Mouse (Mus musculus): Measurements from ENCODE around the gene Nr2f1.

DNA sequence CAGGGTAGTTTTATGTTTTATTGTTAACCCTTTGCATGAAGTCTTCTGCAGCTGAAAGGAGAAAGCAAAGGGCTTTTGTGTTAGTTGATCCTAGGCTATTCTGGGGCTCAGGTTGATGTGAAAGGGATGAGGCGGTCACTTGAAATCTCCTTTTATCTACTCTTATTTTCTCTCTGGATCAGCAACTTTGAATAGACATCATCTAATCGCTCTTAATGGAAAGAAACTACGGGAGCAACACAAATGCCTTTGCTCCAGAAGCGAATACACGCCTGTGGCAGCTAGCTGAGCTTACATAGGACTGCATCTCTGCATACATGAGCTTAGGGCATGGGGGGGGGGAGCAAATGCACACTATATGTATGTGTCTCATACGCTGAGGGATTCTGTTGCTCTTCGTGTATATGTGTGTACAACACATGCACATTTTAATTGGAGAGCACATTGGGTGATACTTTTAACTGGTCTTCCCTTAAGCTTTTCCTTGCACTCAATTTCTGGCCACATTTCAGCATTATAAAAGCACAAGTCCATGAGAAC is 7.4 kb upstream of the Nr2f1 start:
- TF ChIP-seq MYOG (IDR thresholded peaks at IDR 0.05; ENCODE audit: control insufficient read depth, extremely low read depth, insufficient read length) (no peak), MAX (IDR thresholded peaks at IDR 0.05) (no peak), USF1 (IDR thresholded peaks at IDR 0.05; ENCODE audit: low read depth) (no peak), CEBPB (IDR thresholded peaks at IDR 0.05; ENCODE audit: low read depth) (no peak), FOSL1 (IDR thresholded peaks at IDR 0.05; ENCODE audit: insufficient read depth, low read length, poor library complexity, severe bottlenecking) (no peak), MYOD1 (IDR thresholded peaks at IDR 0.05; ENCODE audit: control insufficient read depth, insufficient read length, low read depth) (no peak), CTCF (IDR thresholded peaks at IDR 0.05; ENCODE audit: control insufficient read depth, insufficient read depth, insufficient read length) (no peak)
